Mouse (Mus musculus) midbrain, embryonic 16.5 days (tissue): ENCODE measurements around the gene Kcnab2. TPM values are rescaled to one million over a fixed set of nuclear protein-coding genes. Genes with fewer than 3 reads are reported as not detected.
A peak's percentile ranks its signal among the peaks of the same experiment; 100 is the strongest.

ENCODE experiments used
- ATAC-seq: fragments of 200-750 bp; cut with Nextera tagmentation; 2 replicates; pipeline ENCODE4 v1.8.0; 2017; ENCODE audit warnings: moderate TSS enrichment
- H3K27ac ChIP-seq: fragments of 300-500 bp; sonication (generic); 2 replicates; pipeline ENCODE4 v1.5.1; 2014; ENCODE audit warnings: mild to moderate bottlenecking, low read length, mixed read lengths
- H3K27me3 ChIP-seq: fragments of 300-500 bp; sonication (generic); 2 replicates; pipeline ENCODE4 v1.6.1; 2014; ENCODE audit warnings: low read depth, low read length, mixed read lengths; ENCODE audit not compliant: control insufficient read depth, insufficient read depth
- H3K36me3 ChIP-seq: fragments of 300-500 bp; sonication (generic); 2 replicates; pipeline ENCODE4 v1.6.1; 2014; ENCODE audit warnings: mild to moderate bottlenecking, low read length, moderate library complexity, mixed read lengths; ENCODE audit not compliant: control insufficient read depth, insufficient read depth
- H3K4me1 ChIP-seq: fragments of 300-500 bp; sonication (generic); 2 replicates; pipeline ENCODE4 v1.6.1; 2014; ENCODE audit warnings: mild to moderate bottlenecking, low read length, mixed read lengths; ENCODE audit not compliant: control insufficient read depth, insufficient read depth
- H3K4me2 ChIP-seq: fragments of 300-500 bp; sonication (generic); 2 replicates; pipeline ENCODE4 v1.6.1; 2014; ENCODE audit warnings: mild to moderate bottlenecking, low read length, mixed read lengths
- H3K4me3 ChIP-seq: fragments of 300-500 bp; sonication (generic); 2 replicates; pipeline ENCODE4 v1.5.1; 2014; ENCODE audit warnings: low read depth, mild to moderate bottlenecking, low read length, moderate library complexity, mixed read lengths
- H3K9ac ChIP-seq: fragments of 300-500 bp; sonication (generic); 2 replicates; pipeline ENCODE4 v1.6.1; 2014; ENCODE audit warnings: low read depth, low read length, mixed read lengths
- H3K9me3 ChIP-seq: fragments of 300-500 bp; sonication (generic); replicated peaks from 2 replicates; pipeline ENCODE4 v1.6.1; 2014; ENCODE audit warnings: mild to moderate bottlenecking, low read length, mixed read lengths; ENCODE audit not compliant: control insufficient read depth, poor library complexity, severe bottlenecking
- WGBS: fragments of 180-500 bp; shearing (Covaris S2); extraction: QIAGEN DNeasy Blood & Tissue Kit; methylation state at CpG from one replicate; pipeline ENCODE4 v1.1.7; 2014; 5-methylcytosine and 5-hydroxymethylcytosine counted together
- polyA plus RNA-seq: library from polyadenylated mRNA; unstranded; fragments of >200 nt; fragmentation: Nextera tagmentation; extraction: Ambion mirVana; gene quantifications from 2 replicates; pipeline ENCODE4 v1.2.1, GENCODE M21; 2015

Gene Kcnab2
- polyA plus RNA-seq, 1 experiment from 2014 or later = 29.8 TPM

- Histone ChIP-seq H3K4me3 (no peak overlapping the region), H3K27me3 (no peaks in the 10 kb centered on the region), H3K9me3 (no peaks in the 10 kb centered on the region), H3K4me1 (no peaks in the 10 kb centered on the region), H3K4me2 (no peak overlapping the region), H3K36me3 (0 out of 2 replicates have a peak, but pooled peaks cover 4% of the 10 kb centered on the region), H3K9ac (no peak overlapping the region), H3K27ac (no peak overlapping the region)
- no peak for ATAC-seq
- 80% methylated on average over 5 of the region's 5 CpGs for WGBS
Observed at GRCm38 (mm10) chr4:152392192-152392591, 85.5 kb downstream of the Kcnab2 start.

GRCm38 (mm10) chr4:152385644-152386043 is 92.0 kb downstream of the Kcnab2 start:
- no peaks in the 10 kb centered on the region for H3K4me1 ChIP-seq
- ATAC-seq = no peak
- H3K4me2 ChIP-seq = no peak overlapping the region
- 61% methylated on average over 16 of the region's 16 CpGs for WGBS
- H3K27me3 ChIP-seq = no peaks in the 10 kb centered on the region
- no peaks in the 10 kb centered on the region for H3K9me3 ChIP-seq
- H3K27ac ChIP-seq = no peak overlapping the region
- H3K9ac ChIP-seq = no peak overlapping the region
- H3K4me3 ChIP-seq = no peak overlapping the region
- peaks cover 38% of the 10 kb centered on the region for H3K36me3 ChIP-seq

- no peak overlapping the region for H3K27ac ChIP-seq
- H3K27me3 ChIP-seq = no peaks in the 10 kb centered on the region
- H3K36me3 ChIP-seq = peaks cover 50% of the 10 kb centered on the region
- H3K4me1 ChIP-seq = no peaks in the 10 kb centered on the region
- H3K9ac ChIP-seq = no peak overlapping the region
- 88% methylated on average over 17 of the region's 17 CpGs for WGBS
- H3K4me3 ChIP-seq = no peak overlapping the region
- H3K4me2 ChIP-seq = no peak overlapping the region
- H3K9me3 ChIP-seq = no peaks in the 10 kb centered on the region
- no peak for ATAC-seq
Observed at GRCm38 (mm10) chr4:152382528-152383252, 95.0 kb downstream of the Kcnab2 start.

GRCm38 (mm10) chr4:152365228-152365627 is 112.4 kb downstream of the Kcnab2 start:
- Histone ChIP-seq H3K27ac (peak overlapping the region; percentile 74), H3K4me1 (peaks cover 10% of the 10 kb centered on the region), H3K9me3 (no peaks in the 10 kb centered on the region), H3K4me3 (no peak overlapping the region), H3K27me3 (no peaks in the 10 kb centered on the region), H3K36me3 (peaks cover 17% of the 10 kb centered on the region), H3K4me2 (no peak overlapping the region), H3K9ac (peak overlapping the region; percentile 28; the same call in 1 of the 2 replicates)
- 0 out of 2 replicates have a peak, but pooled peaks have one; percentile 19 for ATAC-seq
- 24% methylated on average over 7 of the region's 7 CpGs for WGBS

- peaks cover 10% of the 10 kb centered on the region for H3K4me1 ChIP-seq
- no peak overlapping the region for H3K27ac ChIP-seq
- H3K4me3 ChIP-seq = no peak overlapping the region
- ATAC-seq = no peak
- H3K9me3 ChIP-seq = no peaks in the 10 kb centered on the region
- peaks cover 14% of the 10 kb centered on the region for H3K36me3 ChIP-seq
- WGBS = 76% methylated on average over 9 of the region's 9 CpGs
- H3K27me3 ChIP-seq = no peaks in the 10 kb centered on the region
- no peak overlapping the region for H3K9ac ChIP-seq
- H3K4me2 ChIP-seq = no peak overlapping the region
Observed at GRCm38 (mm10) chr4:152362180-152362579, 115.5 kb downstream of the Kcnab2 start.

GRCm38 (mm10) chr4:152360855-152361254 is 116.8 kb downstream of the Kcnab2 start:
- Histone ChIP-seq H3K4me2 (no peak overlapping the region), H3K36me3 (peaks cover 12% of the 10 kb centered on the region), H3K9ac (no peak overlapping the region), H3K4me3 (no peak overlapping the region), H3K27ac (no peak overlapping the region), H3K27me3 (no peaks in the 10 kb centered on the region), H3K4me1 (peaks cover 10% of the 10 kb centered on the region), H3K9me3 (no peaks in the 10 kb centered on the region)
- ATAC-seq = no peak
- WGBS = 4% methylated on average over 23 of the region's 24 CpGs

- Histone ChIP-seq H3K27me3 (no peaks in the 10 kb centered on the region), H3K27ac (no peak overlapping the region), H3K9ac (no peak overlapping the region), H3K36me3 (peaks cover 11% of the 10 kb centered on the region), H3K4me3 (no peak overlapping the region), H3K9me3 (no peaks in the 10 kb centered on the region), H3K4me2 (no peak overlapping the region), H3K4me1 (peaks cover 3% of the 10 kb centered on the region)
- 12% methylated on average over 11 of the region's 11 CpGs for WGBS
- ATAC-seq = no peak
Observed at GRCm38 (mm10) chr4:152359700-152360099, 118.0 kb downstream of the Kcnab2 start.

- WGBS = 78% methylated on average over 7 of the region's 7 CpGs
Observed at GRCm38 (mm10) chr4:152355672-152356071, 122.0 kb downstream of the Kcnab2 start.

GRCm38 (mm10) chr4:152353886-152354637 is 123.6 kb downstream of the Kcnab2 start:
- Histone ChIP-seq H3K27me3 (no peaks in the 10 kb centered on the region), H3K27ac (no peak overlapping the region), H3K36me3 (peaks cover 11% of the 10 kb centered on the region), H3K9ac (no peak overlapping the region), H3K4me1 (peaks cover 27% of the 10 kb centered on the region), H3K4me3 (no peak overlapping the region), H3K4me2 (no peak overlapping the region), H3K9me3 (no peaks in the 10 kb centered on the region)
- no peak for ATAC-seq
- 85% methylated on average over 14 of the region's 14 CpGs for WGBS

More at GRCm38 (mm10) chr4:152355672-152356071, 122.0 kb downstream of the Kcnab2 start:
- no peak for ATAC-seq
- H3K9ac ChIP-seq = no peak overlapping the region
- H3K4me2 ChIP-seq = no peak overlapping the region
- H3K9me3 ChIP-seq = no peaks in the 10 kb centered on the region
- no peak overlapping the region for H3K4me3 ChIP-seq
- H3K27me3 ChIP-seq = no peaks in the 10 kb centered on the region
- no peak overlapping the region for H3K27ac ChIP-seq
- H3K4me1 ChIP-seq = peaks cover 13% of the 10 kb centered on the region
- H3K36me3 ChIP-seq = peaks cover 11% of the 10 kb centered on the region
